Mouse (Mus musculus) Patski (cell line): ENCODE data around the gene Gm20388. TPM values are rescaled to one million over a fixed set of nuclear protein-coding genes. Genes with fewer than 3 reads are reported as not detected.

ENCODE experiments used
- ATAC-seq: fragments of 100-300 bp; one replicate; pipeline ENCODE4 v1.8.0; 2021
- CTCF ChIA-PET: fragments of 350-600 bp; sonication (Branson Sonifier 250); formaldehyde crosslinking; loops from one replicate; lab custom pipeline; 2022; ENCODE audit warnings: inconsistent platforms; lab: Charles Lee
- POLR2A ChIA-PET: fragments of 350-600 bp; sonication (Branson Sonifier 250); formaldehyde crosslinking; loops from one replicate; lab custom pipeline; 2022; ENCODE audit warnings: antibody characterized with exemption, inconsistent platforms; lab: Charles Lee
- DNase-seq: peaks from one replicate; pipeline ENCODE4 v3.0.0-alpha.2; 2011; ENCODE audit warnings: low read depth, low spot score
- H3K27me3 ChIP-seq: fragments of 371-371 bp; one replicate; pipeline ENCODE4 v1.5.1; 2021
- CTCF ChIP-seq: fragments of 100-300 bp; IDR thresholded peaks from one replicate; pipeline ENCODE4 v1.5.1; 2021
- in situ Hi-C: fragments of 300-500 bp; cut with MboI; formaldehyde crosslinking; loops from 3 replicates; pipeline ENCODE4 v1.11.1; 2018; ENCODE audit warnings: low pct_unique_long_range_greater_than_20kb, mixed read lengths
- polyA plus RNA-seq: library from polyadenylated mRNA; unstranded; gene quantifications from one replicate; pipeline ENCODE4 v1.2.3, GENCODE M21; 2021

Gene Gm20388
- polyA plus RNA-seq, 1 experiment from 2014 or later, result 86.7 TPM

DNA sequence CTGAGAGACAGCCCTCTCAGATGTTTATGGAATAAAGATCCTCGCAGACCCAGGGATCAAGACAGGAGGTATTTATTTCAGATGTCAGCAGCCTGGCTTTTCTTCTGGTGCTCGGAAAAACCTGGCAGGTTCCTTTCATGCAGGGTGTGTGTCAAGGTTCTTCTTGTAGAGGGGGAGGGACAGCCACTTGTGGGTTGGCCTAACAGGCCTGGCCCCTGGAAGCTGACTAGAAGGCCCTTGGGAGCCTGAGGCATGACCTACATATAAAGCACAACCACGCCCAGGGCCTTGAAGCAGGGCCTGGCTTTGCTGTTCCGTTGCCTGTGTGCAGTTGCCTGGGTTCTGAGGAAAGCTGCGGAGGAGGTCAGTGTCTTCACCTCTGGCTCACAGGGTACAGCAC, 774.5 kb downstream of the Gm20388 start:
- no peak for TF ChIP-seq CTCF
- POLR2A ChIA-PET, result no interaction called here
- H3K27me3 ChIP-seq, result peaks cover 4% of the 10 kb centered on the region
- in situ Hi-C loops, result loop anchor here (25.0 kb wide), 1 partner anchor 402 kb away; the partner anchor contains the start of gene Foxf1
- no peak for DNase-seq
- CTCF ChIA-PET, result no interaction called here
- ATAC-seq, result no peak

DNA sequence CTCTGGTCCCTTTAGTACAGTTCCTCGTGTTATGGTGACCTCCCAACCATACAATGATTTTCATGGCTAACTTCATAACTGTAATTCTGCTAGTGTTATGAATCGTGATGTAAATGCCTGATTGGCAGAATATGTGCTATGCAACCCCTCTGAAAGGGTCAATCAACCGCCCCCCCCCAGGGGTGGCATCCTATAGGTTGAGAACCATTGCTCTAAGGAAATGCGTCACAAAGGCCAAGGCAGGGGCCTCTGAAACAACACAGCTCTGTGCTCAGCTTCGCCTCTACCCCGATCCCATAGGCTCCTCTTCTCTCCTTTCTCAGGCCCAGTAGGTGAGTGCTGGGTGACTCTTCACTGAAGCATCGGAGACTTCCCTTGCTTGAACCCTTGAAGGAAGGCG, 775.0 kb downstream of the Gm20388 start:
- CTCF ChIA-PET, result no interaction called here
- ATAC-seq, result no peak
- in situ Hi-C loops, result loop anchor here (25.0 kb wide), 1 partner anchor 402 kb away; the partner anchor contains the start of gene Foxf1

DNA sequence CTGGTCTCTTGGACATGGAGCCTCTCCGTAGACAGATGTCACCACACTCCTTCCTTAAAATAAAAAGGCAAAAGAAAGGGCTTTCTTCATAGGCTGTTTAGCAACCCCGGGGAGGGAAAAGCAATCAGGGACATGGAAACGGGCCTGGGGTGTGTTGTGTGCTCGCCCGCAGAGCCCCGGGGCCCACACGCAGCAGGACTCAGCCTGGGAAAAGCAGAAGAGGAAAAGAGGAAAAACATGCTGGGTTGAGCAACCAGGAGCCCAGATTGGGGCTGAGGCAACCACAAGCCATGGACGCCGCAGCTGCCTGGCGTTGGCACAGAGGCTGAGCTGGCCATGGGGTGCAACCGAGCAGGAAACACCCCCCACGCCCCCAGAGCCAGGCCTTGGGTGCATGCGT, 775.4 kb downstream of the Gm20388 start:
- in situ Hi-C loops, result loop anchor here (25.0 kb wide), 1 partner anchor 401 kb away; the partner anchor contains the start of gene Foxf1
- peaks cover 4% of the 10 kb centered on the region for H3K27me3 ChIP-seq
- CTCF ChIA-PET, result no interaction called here
- POLR2A ChIA-PET, result no interaction called here
- no peak for ATAC-seq
- TF ChIP-seq CTCF, result no peak
- no peak for DNase-seq

More for the DNA sequence above, 775.0 kb downstream of the Gm20388 start:
- no peak for DNase-seq
- TF ChIP-seq CTCF, result no peak
- POLR2A ChIA-PET, result no interaction called here
- peaks cover 4% of the 10 kb centered on the region for H3K27me3 ChIP-seq

DNA sequence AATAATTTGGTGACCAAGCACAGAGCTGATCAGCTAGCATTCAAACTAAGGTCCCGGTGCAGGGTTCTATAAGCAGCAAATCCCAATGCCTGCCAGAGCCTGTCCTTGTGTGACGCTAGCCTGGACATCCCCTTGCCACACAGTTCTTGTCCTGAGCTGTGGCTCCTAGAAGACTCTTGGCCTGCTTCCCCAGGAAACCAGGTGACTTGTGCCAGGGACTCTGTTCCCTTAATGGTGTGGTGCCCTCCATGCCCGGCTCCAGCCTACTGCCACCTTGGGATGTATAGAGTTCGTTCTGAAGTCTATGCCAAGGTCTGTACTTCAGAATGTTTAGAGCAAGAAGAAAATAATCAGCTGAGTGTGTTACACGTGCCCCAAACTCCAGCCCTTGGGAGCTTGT, 775.9 kb downstream of the Gm20388 start:
- ChIA-PET CTCF (no interaction called here), POLR2A (no interaction called here)
- in situ Hi-C loops, result loop anchor here (25.0 kb wide), 1 partner anchor 401 kb away; the partner anchor contains the start of gene Foxf1
- ATAC-seq (no peak), DNase-seq (no peak)
- peaks cover 4% of the 10 kb centered on the region for H3K27me3 ChIP-seq
- TF ChIP-seq CTCF, result no peak

DNA sequence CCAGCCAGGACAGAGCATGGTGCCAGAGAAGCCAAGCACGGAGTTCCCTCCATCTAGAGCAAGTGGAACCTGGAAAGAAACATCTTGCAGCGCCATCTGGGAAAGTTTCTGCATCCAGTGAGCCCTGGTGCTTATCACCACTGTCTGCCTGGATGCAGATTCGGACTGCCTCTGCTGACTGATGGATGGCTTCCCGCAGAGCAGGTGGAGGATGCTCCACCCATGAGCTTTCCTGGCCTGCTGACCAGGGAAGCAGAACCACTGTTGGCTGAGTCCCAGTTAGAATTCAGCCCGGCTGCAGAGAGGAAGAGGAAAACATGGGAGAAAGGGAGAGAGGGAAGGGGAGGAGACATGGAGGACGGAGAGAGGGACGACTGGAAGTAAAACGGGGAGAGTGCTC, 777.1 kb downstream of the Gm20388 start:
- no peak for ATAC-seq
- ChIA-PET POLR2A (no interaction called here), CTCF (no interaction called here)
- in situ Hi-C loops, result loop anchor here (25.0 kb wide), 1 partner anchor 400 kb away; the partner anchor contains the start of gene Foxf1
- TF ChIP-seq CTCF, result no peak
- peaks cover 4% of the 10 kb centered on the region for H3K27me3 ChIP-seq
- DNase-seq, result no peak

DNA sequence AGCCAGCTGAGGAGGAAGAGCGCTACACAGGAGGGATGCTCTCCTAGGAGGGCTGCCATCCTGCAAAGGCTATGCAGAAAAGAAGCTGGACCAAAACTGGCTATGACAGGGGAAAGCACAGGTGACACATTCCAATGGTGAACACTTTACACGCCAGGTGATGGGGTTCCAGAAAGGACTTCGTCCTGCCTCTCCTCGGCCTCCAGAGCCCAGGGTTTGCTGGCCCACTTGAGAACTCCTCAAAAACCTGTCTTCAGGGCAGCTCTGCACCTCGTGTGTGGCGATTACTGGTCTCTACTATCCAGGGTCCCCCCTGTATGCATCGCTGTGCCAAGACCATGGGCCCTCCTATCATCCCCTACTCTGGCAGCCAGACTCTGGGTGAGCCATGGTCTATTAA, 777.9 kb downstream of the Gm20388 start:
- CTCF ChIA-PET, result no interaction called here
- in situ Hi-C loops, result loop anchor here (25.0 kb wide), 1 partner anchor 399 kb away; the partner anchor contains the start of gene Foxf1
- POLR2A ChIA-PET, result no interaction called here
- DNase-seq (no peak), ATAC-seq (no peak)
- peaks cover 4% of the 10 kb centered on the region for H3K27me3 ChIP-seq
- no peak for TF ChIP-seq CTCF

DNA sequence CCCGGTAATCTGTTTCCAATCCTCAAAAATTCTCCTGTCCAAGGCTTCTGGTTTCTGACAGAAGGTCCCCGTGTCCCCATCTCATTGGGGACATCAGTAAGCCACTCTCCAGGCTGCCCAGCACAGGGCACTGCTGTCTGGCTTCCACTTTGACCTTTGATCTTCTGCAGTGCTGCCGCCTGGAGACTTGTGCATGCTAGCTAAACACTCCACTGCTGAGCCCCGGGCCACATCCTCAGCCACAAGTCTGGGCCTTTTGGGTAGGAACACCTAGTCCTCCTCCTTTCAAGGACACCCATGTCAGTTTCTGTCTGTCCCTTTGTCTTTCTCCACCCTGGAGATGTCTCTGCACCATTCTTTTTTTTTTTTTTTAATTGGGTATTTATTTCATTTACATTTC, 782.3 kb downstream of the Gm20388 start:
- no peak for ATAC-seq
- ChIA-PET CTCF (no interaction called here), POLR2A (no interaction called here)
- peaks cover 5% of the 10 kb centered on the region for H3K27me3 ChIP-seq
- in situ Hi-C loops, result loop anchor here (25.0 kb wide), 1 partner anchor 394 kb away; the partner anchor contains the start of gene Foxf1
- DNase-seq, result no peak
- no peak for TF ChIP-seq CTCF

DNA sequence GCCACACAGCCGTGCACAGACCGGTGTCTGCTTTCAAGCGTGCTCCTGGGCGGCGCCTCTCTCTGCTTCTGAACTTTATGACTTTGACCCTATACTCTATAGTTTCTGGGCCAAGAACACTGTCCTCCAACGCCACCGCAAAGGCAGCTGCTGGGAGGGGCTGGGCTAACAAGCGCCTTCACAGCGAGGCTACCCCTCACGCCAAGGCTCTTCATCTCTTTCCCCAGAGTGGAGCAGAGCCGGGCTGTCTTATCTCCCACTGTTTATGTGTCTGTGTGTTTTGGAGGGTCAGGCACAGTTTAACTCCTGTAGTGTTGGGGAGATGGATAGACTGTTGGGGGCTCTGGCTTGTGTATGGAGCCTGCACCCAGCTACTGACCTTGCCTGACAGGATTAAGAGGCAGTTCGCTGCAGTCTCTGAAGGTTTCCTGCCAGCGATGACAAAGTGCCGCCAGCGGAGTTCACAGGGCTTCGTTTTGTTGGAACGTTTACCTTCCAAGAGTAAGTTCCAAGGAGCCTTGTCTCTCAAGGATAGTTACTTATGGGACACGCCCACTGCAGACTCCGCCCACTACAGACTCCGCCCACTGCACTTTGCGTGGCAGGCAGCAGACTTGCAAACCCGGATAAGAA, 783.3 kb downstream of the Gm20388 start:
- DNase-seq (no peak), ATAC-seq (no peak)
- POLR2A ChIA-PET, result no interaction called here
- peaks cover 12% of the 10 kb centered on the region for H3K27me3 ChIP-seq
- in situ Hi-C loops, result loop anchor here (25.0 kb wide), 1 partner anchor 393 kb away; the partner anchor contains the start of gene Foxf1
- CTCF ChIA-PET, result no interaction called here
- no peak for TF ChIP-seq CTCF

DNA sequence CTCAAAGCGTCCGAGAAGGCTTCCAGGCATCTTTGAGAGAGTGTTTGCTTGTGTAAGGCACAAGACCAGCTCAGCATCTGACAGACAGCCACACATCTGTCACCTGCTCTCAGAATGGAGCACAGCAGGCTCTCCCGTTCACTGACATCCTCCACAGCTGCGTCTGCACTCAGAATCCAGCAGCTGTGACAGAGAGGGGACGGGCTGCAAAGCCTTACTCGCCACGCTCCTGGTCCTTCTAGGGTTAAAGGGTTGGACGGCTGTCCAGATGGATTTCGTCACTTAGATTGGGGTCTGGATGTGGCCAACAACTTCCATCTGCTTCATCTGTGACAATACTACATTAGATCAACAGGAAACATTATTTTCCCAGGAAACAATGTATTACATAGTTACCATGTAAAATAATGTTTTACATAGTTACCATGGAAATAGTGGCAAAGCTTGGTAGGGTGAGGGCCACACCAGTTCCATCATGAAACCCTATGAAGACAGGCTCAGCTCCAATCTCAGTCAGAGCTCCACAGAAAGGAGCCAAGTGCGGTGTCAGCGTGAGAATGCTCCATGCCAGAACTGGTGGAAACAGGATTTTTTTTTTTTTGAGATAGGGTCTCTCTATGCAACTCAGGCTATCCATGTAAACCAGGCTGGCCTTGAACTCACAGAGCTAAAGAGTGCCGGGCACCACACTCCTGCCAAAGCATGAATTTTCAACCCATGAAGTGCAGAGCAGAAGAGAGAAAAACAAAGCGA, 785.9 kb downstream of the Gm20388 start:
- no peak for TF ChIP-seq CTCF
- no peak for DNase-seq
- ChIA-PET POLR2A (no interaction called here), CTCF (interaction anchor here (0.6 to 1.4 kb wide), 3 partner anchors 17 to 104 kb away, joined by 3 to 4 read pairs (median 3); no protein-coding TSS in a partner anchor)
- H3K27me3 ChIP-seq, result peaks cover 25% of the 10 kb centered on the region
- in situ Hi-C loops, result loop anchor here (25.0 kb wide), 1 partner anchor 391 kb away; the partner anchor contains the start of gene Foxf1
- ATAC-seq, result no peak

DNA sequence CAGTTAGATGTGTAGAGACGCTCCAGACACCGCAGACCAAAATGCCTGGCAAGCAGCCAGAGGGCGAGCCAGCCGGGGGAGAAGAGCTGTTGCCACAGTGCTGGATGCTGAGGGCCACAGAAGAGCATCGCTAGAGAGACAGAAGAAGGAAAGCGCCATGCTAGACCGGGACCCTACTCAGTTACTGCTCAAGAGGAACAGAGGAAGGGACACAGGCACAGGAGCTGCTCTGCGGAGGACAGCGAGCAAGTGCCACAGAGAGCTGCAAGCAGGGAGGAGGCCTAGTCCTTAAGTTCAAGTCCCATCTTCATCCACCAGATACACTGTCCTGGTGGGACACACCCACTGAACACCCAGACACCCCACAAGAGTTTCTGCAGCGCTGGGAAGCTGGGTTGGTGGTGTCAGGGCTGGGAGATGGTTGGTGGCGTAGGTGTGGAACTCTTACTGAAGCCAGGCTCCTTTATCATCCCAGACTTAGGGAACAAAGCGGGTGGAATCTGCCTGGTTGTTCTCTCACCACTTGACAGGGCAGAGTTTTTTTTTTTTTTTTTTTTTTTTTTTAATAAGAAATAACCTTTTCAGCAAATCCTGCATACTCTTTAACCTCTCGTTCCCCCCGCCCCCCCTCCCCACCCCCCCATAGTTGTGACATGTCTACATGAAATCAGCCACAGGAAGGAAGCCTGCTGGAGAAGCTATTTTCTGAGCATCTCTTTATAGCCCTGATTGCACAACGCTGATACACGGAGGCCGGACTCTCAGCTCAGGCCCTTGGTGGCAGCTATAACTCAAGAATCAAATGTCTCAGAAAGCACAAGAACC, 786.7 kb downstream of the Gm20388 start:
- ATAC-seq (no peak), DNase-seq (no peak)
- ChIA-PET POLR2A (no interaction called here), CTCF (interaction anchor here (1.3 kb wide), 1 partner anchor 19 kb away, joined by 4 read pairs; no protein-coding TSS in a partner anchor)
- H3K27me3 ChIP-seq, result peaks cover 25% of the 10 kb centered on the region
- in situ Hi-C loops, result loop anchor here (25.0 kb wide), 1 partner anchor 390 kb away; the partner anchor contains the start of gene Foxf1
- no peak for TF ChIP-seq CTCF
